Mouse (Mus musculus) ES-Bruce4 (cell line): ENCODE measurements around the gene Car6. TPM values are rescaled to one million over a fixed set of nuclear protein-coding genes. Genes with fewer than 3 reads are reported as not detected.

ENCODE experiments used
- H3K27ac ChIP-seq: 2 replicates; pipeline ENCODE4 v1.5.1; 2012; ENCODE audit warnings: low read length, inconsistent platforms; ENCODE audit not compliant: insufficient read depth
- H3K27me3 ChIP-seq: 2 replicates; pipeline ENCODE4 v1.6.1; 2012; ENCODE audit warnings: mild to moderate bottlenecking, low read length, inconsistent platforms; ENCODE audit not compliant: control insufficient read depth, poor library complexity, insufficient read depth, severe bottlenecking
- H3K36me3 ChIP-seq: 2 replicates; pipeline ENCODE4 v1.6.1; 2012; ENCODE audit warnings: inconsistent platforms, mild to moderate bottlenecking, low read length, moderate library complexity; ENCODE audit not compliant: control insufficient read depth, poor library complexity, insufficient read depth, severe bottlenecking
- H3K4me1 ChIP-seq: one replicate; pipeline ENCODE4 v1.8.1; 2011; ENCODE audit warnings: low read length; ENCODE audit not compliant: control insufficient read depth, insufficient read depth
- H3K4me3 ChIP-seq: 2 replicates; pipeline ENCODE4 v1.5.1; 2011; ENCODE audit warnings: low read depth, mild to moderate bottlenecking, low read length
- H3K9ac ChIP-seq: 2 replicates; pipeline ENCODE4 v1.6.1; 2012; ENCODE audit warnings: low read depth, mild to moderate bottlenecking, inconsistent platforms; ENCODE audit not compliant: poor library complexity, severe bottlenecking
- H3K9me3 ChIP-seq: replicated peaks from 2 replicates; pipeline ENCODE4 v1.6.1; 2012; ENCODE audit warnings: mild to moderate bottlenecking, low read length, inconsistent platforms; ENCODE audit not compliant: control insufficient read depth, poor library complexity, insufficient read depth, severe bottlenecking
- CTCF ChIP-seq: IDR thresholded peaks from one replicate; pipeline ENCODE4 v1.8.1; 2011; ENCODE audit warnings: low read depth, low read length
- EP300 ChIP-seq: IDR thresholded peaks from 2 replicates; pipeline ENCODE4 v1.6.1; 2011; ENCODE audit warnings: low read depth, low read length; ENCODE audit not compliant: insufficient read depth
- POLR2A ChIP-seq: IDR thresholded peaks from one replicate; pipeline ENCODE4 v1.8.1; 2011; ENCODE audit warnings: low read length; ENCODE audit not compliant: insufficient read depth
- polyA plus RNA-seq: library from polyadenylated mRNA; stranded (reverse); fragments of >200 nt; gene quantifications from 2 replicates; pipeline ENCODE4 v1.2.4, GENCODE M21; 2011; ENCODE audit warnings: low read depth; ENCODE audit not compliant: missing spikeins, insufficient read depth, insufficient read length

Gene Car6
- polyA plus RNA-seq, 1 experiment: not detected

- H3K4me1 ChIP-seq: no peaks in the 10 kb centered on the region
- no peak overlapping the region for H3K9ac ChIP-seq
- no peaks in the 10 kb centered on the region for H3K36me3 ChIP-seq
- H3K27me3 ChIP-seq: no peaks in the 10 kb centered on the region
- H3K27ac ChIP-seq: no peak overlapping the region
- no peak overlapping the region for H3K4me3 ChIP-seq
- no peaks in the 10 kb centered on the region for H3K9me3 ChIP-seq
- TF ChIP-seq CTCF: no peak
- TF ChIP-seq POLR2A: no peak
- TF ChIP-seq EP300: no peak
These were observed 8.6 kb upstream of the Car6 start for GRCm38 (mm10) chr4:150209751-150210150.

GRCm38 (mm10) chr4:150204877-150205276 is 3.7 kb upstream of the Car6 start:
- Histone ChIP-seq H3K4me3 (no peak overlapping the region), H3K27ac (no peak overlapping the region), H3K27me3 (no peaks in the 10 kb centered on the region), H3K9ac (no peak overlapping the region), H3K9me3 (no peaks in the 10 kb centered on the region), H3K36me3 (no peaks in the 10 kb centered on the region), H3K4me1 (no peaks in the 10 kb centered on the region)
- TF ChIP-seq CTCF (no peak), POLR2A (no peak), EP300 (no peak)

GRCm38 (mm10) chr4:150202702-150203101 is 1.6 kb upstream of the Car6 start:
- TF ChIP-seq EP300 (no peak), CTCF (no peak), POLR2A (no peak)
- Histone ChIP-seq H3K27me3 (no peaks in the 10 kb centered on the region), H3K4me1 (no peaks in the 10 kb centered on the region), H3K9me3 (no peaks in the 10 kb centered on the region), H3K4me3 (no peak overlapping the region), H3K36me3 (no peaks in the 10 kb centered on the region), H3K27ac (no peak overlapping the region), H3K9ac (no peak overlapping the region)

GRCm38 (mm10) chr4:150198268-150198667 is 2.9 kb downstream of the Car6 start:
- H3K36me3 ChIP-seq: no peaks in the 10 kb centered on the region
- H3K9me3 ChIP-seq: no peaks in the 10 kb centered on the region
- H3K4me1 ChIP-seq: no peaks in the 10 kb centered on the region
- H3K4me3 ChIP-seq: no peak overlapping the region
- H3K27me3 ChIP-seq: no peaks in the 10 kb centered on the region
- TF ChIP-seq EP300: no peak
- TF ChIP-seq CTCF: no peak
- H3K9ac ChIP-seq: no peak overlapping the region
- no peak overlapping the region for H3K27ac ChIP-seq

GRCm38 (mm10) chr4:150193915-150194314 is 7.2 kb downstream of the Car6 start:
- no peaks in the 10 kb centered on the region for H3K27me3 ChIP-seq
- no peaks in the 10 kb centered on the region for H3K4me1 ChIP-seq
- H3K36me3 ChIP-seq: no peaks in the 10 kb centered on the region
- H3K4me3 ChIP-seq: no peak overlapping the region
- TF ChIP-seq CTCF (peak; percentile 88), EP300 (no peak)
- no peak overlapping the region for H3K27ac ChIP-seq
- H3K9me3 ChIP-seq: no peaks in the 10 kb centered on the region
- H3K9ac ChIP-seq: no peak overlapping the region

GRCm38 (mm10) chr4:150192199-150192598 is 8.9 kb downstream of the Car6 start:
- no peaks in the 10 kb centered on the region for H3K27me3 ChIP-seq
- no peak for TF ChIP-seq POLR2A
- no peak for TF ChIP-seq CTCF
- TF ChIP-seq EP300: no peak
- no peak overlapping the region for H3K9ac ChIP-seq
- H3K36me3 ChIP-seq: no peaks in the 10 kb centered on the region
- no peak overlapping the region for H3K4me3 ChIP-seq
- no peaks in the 10 kb centered on the region for H3K4me1 ChIP-seq
- no peaks in the 10 kb centered on the region for H3K9me3 ChIP-seq
- H3K27ac ChIP-seq: no peak overlapping the region
